Mouse (Mus musculus) right cerebral cortex, postnatal 4 days (tissue): ENCODE data around the gene Dnajc14.
A peak's percentile ranks its signal among the peaks of the same experiment; 100 is the strongest.
"Not testable (repeated sequence)": the region's sequence is repeated elsewhere in the genome, so short reads cannot be mapped to it uniquely, and the experiment has no call there.

Source experiments
- DNase-seq: peaks from one replicate; pipeline ENCODE4 v3.0.0-alpha.2; 2022

Dnajc14 gene

DNA sequence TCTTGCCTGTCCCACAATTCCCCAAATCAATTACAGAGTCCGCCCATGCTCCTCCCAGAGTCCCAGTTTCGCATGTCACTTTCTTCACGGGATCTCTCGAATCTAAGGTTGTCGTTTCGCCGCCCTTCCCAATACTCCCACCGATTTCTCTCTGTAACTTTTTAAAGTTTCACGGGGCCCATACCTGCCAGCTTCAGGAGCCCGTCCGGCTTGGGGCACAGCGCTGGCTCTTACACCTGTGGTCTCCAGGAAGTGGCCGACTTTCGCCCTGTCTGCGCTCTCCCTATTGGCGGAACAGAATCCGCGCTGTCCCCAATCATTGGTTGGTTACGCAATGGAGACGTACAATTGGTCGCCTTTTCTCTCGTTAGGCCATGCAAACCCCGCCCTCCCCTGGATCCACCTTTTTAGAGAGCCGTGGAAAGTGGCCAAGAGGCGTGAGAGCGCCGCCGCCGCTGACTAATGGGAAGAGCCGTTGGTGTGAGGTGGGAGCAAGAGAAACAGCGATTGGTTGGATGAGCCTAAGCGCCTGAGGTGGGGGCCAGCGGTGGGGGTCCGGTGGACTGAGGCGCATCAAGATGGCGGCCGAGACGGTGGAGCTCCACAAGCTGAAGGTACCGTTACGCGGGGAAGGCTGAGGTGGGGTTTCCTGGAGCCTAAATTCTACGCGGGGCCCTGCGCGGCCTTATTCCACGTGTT lies 17.6 kb downstream of the Dnajc14 start, which contains the start of gene Ormdl2:
Ormdl2 (minus strand) TSS at position 288 of the 699 bp plus-strand sequence.
- peak; percentile 99 for DNase-seq

- DNase-seq, result no peak
Observed at GRCm38 (mm10) chr10:128822135-128822534, 18.3 kb downstream of the Dnajc14 start.

DNA sequence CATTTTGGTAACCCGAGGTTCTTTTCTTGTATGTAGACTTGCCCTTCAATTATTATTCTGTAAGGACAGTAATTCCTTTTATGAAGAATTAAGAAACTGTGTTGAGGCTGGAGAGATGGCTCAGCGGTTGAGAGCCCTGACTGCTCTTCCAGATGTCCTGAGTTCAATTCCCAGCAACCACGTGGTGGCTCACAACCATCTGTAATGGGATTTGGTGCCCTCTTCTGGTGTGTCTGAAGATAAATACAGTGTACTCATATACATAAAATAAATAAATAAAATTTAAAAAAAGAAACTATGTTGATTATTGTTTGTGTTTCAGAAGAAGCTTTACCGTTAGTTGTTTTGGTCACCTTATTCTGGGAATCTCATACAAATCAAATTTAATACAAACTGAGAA lies 19.2 kb downstream of the Dnajc14 start:
- DNase-seq, result not testable (repeated sequence)

GRCm38 (mm10) chr10:128823821-128824220 lies 20.0 kb downstream of the Dnajc14 start:
- DNase-seq, result no peak

- DNase-seq, result no peak
Observed at GRCm38 (mm10) chr10:128837400-128837799, 33.5 kb downstream of the Dnajc14 start.

DNA sequence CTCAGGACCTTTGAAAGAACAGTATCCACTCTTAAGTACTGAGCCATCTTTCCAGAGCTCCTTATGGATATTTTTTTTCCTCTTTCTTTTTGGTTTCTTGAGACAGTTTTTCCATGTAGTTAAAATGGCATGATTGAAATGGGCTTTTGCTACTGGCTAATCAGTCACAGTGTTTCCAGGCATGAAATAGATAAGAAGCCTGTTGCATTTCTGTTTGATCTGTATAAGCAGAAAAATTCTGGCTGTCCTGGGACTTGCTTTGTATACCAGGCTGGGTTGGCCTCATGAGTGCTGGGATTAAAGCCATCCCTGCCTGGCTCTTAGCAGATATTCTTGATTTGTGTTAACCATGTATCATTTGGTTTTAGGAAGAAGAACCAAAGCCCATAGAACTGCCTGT lies 35.6 kb downstream of the Dnajc14 start:
- no peak for DNase-seq

GRCm38 (mm10) chr10:128840612-128841011 lies 36.8 kb downstream of the Dnajc14 start:
- no peak for DNase-seq

DNA sequence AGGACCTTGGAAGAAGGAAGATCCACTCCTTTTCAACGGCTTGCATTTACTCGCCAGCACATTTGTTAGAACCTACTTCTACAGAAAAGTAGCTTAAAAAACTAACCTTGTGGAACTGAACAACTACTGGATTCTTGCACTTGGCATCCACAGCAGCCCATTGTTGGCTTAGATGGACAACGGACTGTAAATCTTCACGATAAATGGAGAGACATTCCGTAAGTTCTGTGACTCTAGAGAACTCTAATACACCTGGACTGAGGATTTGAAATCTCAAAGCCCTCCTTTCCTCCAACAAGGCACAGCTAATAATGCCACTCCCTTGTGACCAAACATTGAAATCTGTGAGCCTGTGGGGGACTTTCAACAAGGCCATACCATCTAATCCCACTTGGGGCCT lies 39.4 kb downstream of the Dnajc14 start:
- no peak for DNase-seq

DNA sequence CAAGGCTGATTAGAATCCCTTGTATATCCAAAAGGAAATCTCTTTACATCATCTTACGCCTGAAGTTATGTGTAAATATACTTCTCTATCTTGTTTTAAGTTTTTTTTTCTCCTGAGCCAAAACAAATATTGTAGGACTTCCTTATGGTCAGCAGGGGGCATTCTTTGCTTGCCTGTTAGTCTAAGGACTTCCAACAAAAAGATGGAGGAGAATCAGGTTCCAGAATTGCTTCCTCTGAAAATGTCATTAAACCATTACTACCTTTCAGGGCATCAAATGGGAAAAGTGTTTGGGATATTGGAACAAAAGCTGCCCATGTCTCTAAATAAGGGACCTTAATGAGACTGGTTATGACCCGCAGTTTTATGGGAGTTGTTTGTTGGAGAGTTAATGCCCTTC lies 41.7 kb downstream of the Dnajc14 start:
- DNase-seq, result no peak

DNA sequence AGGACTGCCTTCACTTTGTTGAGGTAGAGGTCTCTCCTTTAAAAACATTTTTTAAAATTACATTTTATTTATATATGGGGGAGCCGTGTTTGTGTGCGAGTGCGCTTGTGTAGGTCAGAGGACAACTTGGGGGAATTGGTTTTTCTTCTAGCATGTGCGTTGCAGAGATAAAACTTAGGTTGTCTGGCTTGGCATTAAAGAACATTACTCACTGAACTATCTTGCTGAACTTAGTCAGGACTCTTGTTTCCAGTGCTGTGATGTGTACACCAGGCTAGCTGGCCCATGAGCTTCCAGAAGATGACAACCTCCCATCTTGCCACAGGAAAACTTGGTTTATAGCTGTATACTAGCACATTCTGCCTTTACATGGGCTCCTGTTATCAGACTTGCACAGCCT lies 42.8 kb downstream of the Dnajc14 start:
- no peak for DNase-seq

DNA sequence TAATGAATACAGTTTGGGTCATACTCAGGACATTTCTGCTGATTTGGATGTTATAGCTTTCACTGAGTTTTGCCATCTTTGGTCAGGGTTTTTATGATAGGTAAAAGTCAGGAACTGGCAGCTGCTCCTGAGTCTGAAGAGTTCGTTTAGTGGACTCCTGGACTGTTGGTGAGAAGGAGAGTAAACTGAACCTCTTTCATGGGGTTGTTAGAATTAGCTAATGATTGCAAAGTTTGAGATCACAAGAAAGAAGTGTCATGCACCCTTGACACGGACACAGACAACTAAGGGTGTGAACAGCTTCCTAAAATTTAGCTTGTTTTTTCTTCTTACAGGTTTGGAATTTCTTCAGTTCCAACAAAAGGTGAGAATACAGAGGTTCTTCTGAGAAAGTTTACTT lies 44.6 kb downstream of the Dnajc14 start:
- DNase-seq, result no peak

GRCm38 (mm10) chr10:128850339-128850738 lies 46.5 kb downstream of the Dnajc14 start:
- DNase-seq, result no peak

DNA sequence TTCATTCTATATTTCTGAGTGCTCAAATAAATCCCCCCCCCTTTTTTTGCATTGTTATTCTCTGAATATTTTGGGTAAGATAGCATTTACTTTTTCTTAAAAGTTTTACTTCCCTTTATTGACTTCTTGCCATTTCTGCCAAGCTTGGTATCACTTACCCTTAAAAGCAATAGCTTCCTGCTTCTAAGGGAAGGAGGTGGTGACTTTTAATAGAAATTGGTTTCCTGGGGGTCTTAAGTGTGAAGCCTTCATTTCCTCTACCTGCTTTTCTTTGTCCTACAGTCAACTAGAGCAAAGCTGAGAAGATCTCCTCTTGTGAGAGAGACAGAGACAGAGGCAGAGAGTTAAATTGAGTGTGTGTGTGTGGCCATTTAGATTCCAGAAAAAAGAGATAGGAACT lies 57.3 kb downstream of the Dnajc14 start:
- DNase-seq, result no peak

DNA sequence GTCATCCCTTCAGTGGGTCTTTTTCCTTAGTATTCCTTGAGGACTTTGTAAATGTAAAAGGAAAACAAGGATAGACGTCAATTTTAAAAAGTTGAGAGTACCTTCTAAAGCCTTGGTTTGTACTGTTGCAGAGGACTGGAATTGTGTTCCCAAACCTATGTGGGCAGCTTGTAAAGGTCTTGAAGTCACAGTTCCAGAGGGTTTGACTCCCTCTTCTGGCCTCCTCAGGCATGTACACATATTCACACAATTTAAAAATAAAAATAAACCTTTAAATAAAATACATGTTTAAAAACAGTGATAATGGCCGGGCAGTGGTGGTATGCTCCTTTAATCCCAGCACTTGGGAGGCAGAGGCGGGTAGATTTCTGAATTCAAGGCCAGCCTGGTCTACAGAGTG lies 62.2 kb downstream of the Dnajc14 start:
- DNase-seq, result no peak

DNA sequence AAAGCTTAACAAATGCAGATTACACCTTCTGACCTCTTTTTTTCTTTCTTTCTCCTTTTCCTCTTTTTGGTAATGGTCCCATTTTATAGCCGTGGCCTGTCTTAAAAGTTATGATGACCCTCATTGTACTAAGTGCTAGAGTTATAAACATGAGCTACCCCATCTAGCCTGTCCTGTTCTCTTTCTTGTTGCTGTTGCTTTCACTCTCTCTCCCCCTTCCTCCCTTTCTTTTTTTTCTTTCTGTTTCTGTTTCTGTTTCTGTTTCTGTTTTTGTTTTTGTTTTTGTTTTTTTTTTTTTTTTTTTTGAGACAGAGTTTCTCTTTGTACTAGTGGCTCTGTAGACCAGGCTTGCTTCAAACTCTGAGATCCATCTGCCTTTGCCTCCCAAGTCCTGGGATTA lies 62.7 kb downstream of the Dnajc14 start:
- DNase-seq, result no peak
